Mouse (Mus musculus): Measurements from ENCODE around the gene Vrk1.

The Vrk1 gene

DNA sequence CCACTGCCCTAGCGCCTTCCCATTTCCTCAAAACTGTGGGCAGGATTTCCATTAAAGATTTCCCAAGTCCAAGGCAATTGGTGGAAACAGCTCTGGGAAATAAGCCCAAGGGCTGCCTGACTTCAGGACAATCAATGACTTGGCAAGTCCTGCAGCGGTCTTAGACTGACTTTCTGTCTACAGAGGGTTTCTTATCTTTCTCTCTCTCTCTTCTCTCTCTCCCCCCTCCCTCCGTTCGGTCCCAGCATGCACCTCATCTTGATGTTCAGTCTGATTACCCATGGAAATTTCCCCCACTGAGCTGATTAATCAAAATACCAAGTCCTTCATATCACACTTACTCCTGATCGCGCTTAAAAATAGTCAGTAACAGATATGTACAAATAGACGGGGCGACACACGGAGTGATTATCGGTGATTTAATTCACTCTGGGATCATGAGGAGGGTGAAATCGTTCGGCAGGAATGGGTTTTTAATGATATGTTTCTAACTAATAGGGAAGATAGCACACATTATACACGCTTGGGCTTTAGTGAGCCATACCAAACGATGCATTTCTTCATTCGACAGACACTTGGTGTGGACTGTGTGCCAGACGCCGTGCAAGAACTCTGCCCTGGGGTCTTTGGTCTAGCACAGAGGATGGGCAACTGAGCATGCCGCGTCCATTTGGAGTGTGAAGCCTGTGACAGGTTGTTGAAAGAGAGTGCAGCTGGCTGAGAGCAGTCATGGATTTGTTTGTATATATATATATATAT is 12.8 kb upstream of the Vrk1 start:
- in situ Hi-C loops (cut with MboI, MseI) = no loop called here

- in situ Hi-C loops (cut with MboI, MseI) = no loop called here
Measured at GRCm38 (mm10) chr12:106001775-106002174, 8.3 kb upstream of the Vrk1 start.

GRCm38 (mm10) chr12:106004719-106005118 is 5.3 kb upstream of the Vrk1 start:
- in situ Hi-C loops (cut with MboI, MseI) = loop anchor here in 1 of 2 experiments (5.0 kb wide), 1 partner anchor 53 kb away; no protein-coding TSS in a partner anchor

- in situ Hi-C loops (cut with MboI, MseI) = loop anchor here in 1 of 2 experiments (5.0 kb wide), 1 partner anchor 51 kb away; no protein-coding TSS in a partner anchor
Measured at GRCm38 (mm10) chr12:106006218-106006617, 3.8 kb upstream of the Vrk1 start.

- in situ Hi-C loops (cut with MboI, MseI) = loop anchor here in 1 of 2 experiments (5.0 kb wide), 1 partner anchor 49 kb away; no protein-coding TSS in a partner anchor
Measured at GRCm38 (mm10) chr12:106008348-106009050, 1.5 kb upstream of the Vrk1 start.

GRCm38 (mm10) chr12:106009122-106009870 is 732 bp upstream of the Vrk1 start:
- in situ Hi-C loops (cut with MboI, MseI) = loop anchor here in 1 of 2 experiments (5.0 kb wide), 1 partner anchor 48 kb away; no protein-coding TSS in a partner anchor

- in situ Hi-C loops (cut with MboI, MseI) = no loop called here
Measured at GRCm38 (mm10) chr12:106012161-106012560, 2.1 kb downstream of the Vrk1 start.

DNA sequence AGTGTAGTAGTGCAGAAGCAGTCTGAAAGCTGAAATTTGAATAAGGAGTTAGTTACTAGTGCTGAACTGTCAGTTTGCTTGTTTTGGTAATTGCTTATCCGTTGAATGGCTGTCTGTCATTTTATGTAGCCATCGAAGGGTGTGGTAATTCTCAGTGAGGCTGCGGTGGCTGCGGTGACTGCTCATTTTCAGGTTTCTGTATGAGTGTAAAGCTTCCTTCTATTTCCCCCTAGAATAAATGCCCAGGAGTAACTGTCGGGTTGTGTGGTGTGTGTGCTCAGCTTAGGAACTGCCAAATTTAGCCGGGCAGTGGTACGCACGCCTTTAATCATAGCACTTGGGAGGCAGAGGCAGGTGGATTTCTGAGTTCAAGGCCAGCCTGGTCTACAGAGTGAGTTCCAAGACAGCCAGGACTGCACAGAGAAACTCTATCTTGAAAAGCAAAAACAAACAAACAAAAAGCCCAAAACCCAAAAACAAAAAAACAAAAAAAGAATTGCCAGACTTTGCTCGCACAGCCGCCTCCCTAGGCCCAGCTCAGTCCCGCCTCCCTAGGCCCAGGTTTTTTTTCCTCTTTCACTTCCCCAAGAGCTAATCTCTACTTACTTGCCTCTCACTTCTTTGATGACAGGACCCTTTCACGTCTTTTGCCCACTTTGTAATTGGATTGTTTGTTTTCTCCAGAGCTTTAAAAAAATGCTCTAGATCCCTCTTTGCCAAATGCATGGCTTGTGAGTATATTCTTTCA is 6.4 kb downstream of the Vrk1 start:
- in situ Hi-C loops (cut with MboI, MseI) = no loop called here

- in situ Hi-C loops (cut with MboI, MseI) = no loop called here
Measured at GRCm38 (mm10) chr12:106020063-106020462, 10.0 kb downstream of the Vrk1 start.

- in situ Hi-C loops (cut with MboI, MseI) = no loop called here
Measured at GRCm38 (mm10) chr12:106023652-106024051, 13.6 kb downstream of the Vrk1 start.

DNA sequence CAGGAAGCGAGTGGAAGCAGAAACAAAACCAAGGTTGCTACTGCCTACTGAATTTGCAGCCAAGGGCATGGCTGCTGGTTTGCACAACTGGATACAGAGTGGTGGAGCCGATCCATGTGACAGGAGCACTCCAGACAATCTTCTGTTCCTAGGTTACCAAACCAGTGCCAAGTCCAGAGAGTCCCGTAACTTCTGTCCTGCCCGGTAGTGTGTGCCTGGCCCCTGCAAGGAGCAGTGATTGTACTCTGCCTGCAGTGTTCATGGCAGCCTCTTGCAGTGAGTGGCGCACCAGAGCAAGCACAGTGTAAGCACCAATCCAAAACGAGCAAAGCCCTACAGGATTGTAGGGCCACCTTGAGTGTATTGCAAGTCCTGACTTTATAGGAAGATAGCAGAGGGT is 15.4 kb downstream of the Vrk1 start:
- in situ Hi-C loops (cut with MboI, MseI) = loop anchor here in 1 of 2 experiments (25.0 kb wide), 1 partner anchor 1013 kb away; the partner anchor contains the start of gene Syne3

DNA sequence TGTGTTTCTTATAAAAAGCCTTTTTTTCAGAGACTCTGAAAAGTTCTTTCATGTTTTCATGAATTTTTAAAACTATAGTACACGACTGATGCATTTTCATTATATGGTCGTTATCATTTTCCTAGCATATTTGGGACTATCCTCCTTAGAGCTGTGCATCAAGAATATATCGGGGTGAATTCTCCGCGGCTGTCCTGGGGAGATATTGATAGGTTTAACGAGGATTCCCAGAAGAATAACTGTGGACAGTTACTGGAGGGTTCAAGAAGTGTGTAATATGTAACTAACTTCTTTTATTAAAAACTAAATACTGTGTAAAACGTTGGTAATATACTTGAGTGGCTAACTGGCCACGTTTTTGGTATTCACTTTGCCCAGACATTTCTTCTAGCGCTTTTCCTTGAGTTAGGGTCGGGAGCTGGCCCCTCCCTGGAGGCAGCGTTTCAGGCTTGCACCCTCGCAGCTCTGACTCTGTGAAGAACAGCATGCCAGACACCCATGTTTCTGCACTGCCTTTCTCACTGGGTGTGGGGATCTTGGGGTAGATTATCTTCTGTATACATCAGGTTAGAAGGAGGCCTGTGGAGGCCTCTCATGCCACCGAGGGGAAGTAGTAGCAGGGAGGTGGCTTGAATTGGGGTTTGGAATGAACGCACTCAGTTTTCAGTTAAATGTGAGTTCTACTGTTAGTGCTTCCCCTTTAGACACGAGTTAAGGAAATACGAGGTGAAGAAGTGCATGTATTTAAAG is 16.5 kb downstream of the Vrk1 start:
- in situ Hi-C loops (cut with MboI, MseI) = loop anchor here in 1 of 2 experiments (25.0 kb wide), 1 partner anchor 1014 kb away; the partner anchor contains the start of gene Syne3

GRCm38 (mm10) chr12:106027372-106027771 is 17.3 kb downstream of the Vrk1 start:
- in situ Hi-C loops (cut with MboI, MseI) = loop anchor here in 1 of 2 experiments (25.0 kb wide), 1 partner anchor 1015 kb away; the partner anchor contains the start of gene Syne3

DNA sequence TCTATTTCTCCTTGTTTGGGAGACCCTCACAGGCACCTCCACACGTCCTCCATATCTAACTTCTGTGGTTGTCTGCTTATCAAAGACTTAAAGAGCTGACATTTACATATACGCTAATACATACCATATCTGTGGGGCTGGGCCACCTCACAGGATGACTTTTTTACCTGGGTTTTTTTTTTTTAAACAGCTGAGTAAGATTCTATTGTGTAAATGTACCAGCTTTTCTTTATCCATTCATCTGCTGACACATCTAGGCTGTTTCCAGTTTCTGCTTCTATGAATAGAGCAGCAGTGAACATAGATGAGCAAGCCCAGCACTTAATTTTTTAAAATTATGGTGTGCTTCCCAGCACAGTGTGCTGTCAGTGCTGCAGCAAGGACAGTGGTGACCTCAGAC is 19.6 kb downstream of the Vrk1 start:
- in situ Hi-C loops (cut with MboI, MseI) = loop anchor here in 1 of 2 experiments (25.0 kb wide), 1 partner anchor 1017 kb away; the partner anchor contains the start of gene Syne3

DNA sequence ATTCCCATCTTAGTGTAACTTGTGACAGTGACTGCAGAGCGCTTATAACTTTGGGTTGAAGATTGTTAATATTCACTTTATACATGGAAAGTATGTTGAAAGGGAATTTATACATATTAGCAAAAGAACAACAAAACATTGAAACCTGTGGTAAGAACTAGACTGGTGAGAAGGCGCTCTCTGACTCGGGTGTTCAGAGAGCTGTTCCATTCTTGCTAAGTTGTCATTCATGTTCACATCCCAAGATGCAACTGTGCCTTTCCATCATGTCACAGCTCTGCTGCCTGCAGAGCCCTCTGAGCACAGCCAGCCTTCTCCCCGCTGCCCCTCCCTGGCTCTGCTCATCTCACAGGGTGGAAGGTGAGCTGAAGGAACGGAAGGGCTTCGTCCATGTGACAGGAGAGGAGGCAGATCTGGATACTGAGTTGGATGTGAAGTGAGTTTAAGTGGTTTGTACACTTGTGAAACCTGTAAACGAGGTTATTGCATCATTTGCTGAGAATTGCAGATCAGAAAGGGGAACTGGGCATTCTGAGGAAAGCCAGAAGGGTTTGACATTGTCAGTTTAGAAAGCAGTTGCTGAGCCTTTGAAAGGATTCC is 20.2 kb downstream of the Vrk1 start:
- in situ Hi-C loops (cut with MboI, MseI) = loop anchor here in 1 of 2 experiments (25.0 kb wide), 1 partner anchor 1018 kb away; the partner anchor contains the start of gene Syne3

DNA sequence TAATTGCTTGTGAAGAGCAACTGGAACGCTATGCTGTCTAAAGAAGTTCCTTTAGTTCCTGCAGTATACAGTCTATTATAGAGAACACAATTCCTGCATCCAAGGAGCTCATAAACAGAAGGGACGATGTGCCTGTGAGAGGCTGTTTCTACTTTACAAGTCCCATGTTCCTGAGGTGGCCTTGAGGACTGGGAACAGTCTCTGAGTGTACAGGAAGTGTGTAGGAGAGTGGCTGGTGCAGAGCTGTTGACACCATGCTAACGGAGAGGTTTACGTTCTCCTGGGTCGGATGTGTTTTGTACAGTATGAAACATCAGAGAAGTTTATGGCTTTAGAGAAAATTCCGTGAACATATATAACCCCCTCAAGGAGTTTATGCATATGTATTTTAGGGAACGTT is 20.8 kb downstream of the Vrk1 start:
- in situ Hi-C loops (cut with MboI, MseI) = loop anchor here in 1 of 2 experiments (25.0 kb wide), 1 partner anchor 1018 kb away; the partner anchor contains the start of gene Syne3

- in situ Hi-C loops (cut with MboI, MseI) = loop anchor here in 1 of 2 experiments (25.0 kb wide), 1 partner anchor 1020 kb away; the partner anchor contains the start of gene Syne3
Measured at GRCm38 (mm10) chr12:106031916-106032315, 21.9 kb downstream of the Vrk1 start.

DNA sequence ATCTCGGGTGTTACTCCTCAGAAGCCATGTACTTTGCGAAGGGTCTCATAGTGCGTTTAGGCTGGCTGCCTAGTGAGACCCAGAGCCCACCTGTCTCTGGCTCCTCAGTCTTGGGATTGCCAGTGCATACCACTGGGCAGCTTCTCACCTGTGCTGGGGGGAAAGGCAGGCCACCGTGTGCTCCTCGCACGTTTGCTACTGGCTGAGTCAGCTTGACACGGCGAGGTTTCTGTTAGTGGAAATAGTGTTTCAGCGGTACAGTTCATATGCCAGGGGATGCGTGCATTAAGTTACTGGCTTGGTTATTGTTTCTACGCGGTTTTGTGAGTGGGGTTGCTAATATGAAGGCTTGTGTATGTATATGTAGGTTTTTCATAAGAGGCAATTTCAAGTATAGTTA is 22.3 kb downstream of the Vrk1 start:
- in situ Hi-C loops (cut with MboI, MseI) = loop anchor here in 1 of 2 experiments (25.0 kb wide), 1 partner anchor 1020 kb away; the partner anchor contains the start of gene Syne3

- in situ Hi-C loops (cut with MboI, MseI) = loop anchor here in 1 of 2 experiments (25.0 kb wide), 1 partner anchor 1022 kb away; the partner anchor contains the start of gene Syne3
Measured at GRCm38 (mm10) chr12:106034267-106034666, 24.2 kb downstream of the Vrk1 start.

Data from T-helper 17 cell (primary cell).